Mouse (Mus musculus) embryonic facial prominence, embryonic 13.5 days (tissue): Measurements from ENCODE around the gene Epop. TPM values are rescaled to one million over a fixed set of nuclear protein-coding genes. Genes with fewer than 3 reads are reported as not detected.

Experiments
- ATAC-seq: fragments of 200-750 bp; cut with Nextera tagmentation; 2 replicates; pipeline ENCODE4 v1.8.0; 2017; ENCODE audit warnings: low read depth; ENCODE audit not compliant: insufficient number of reproducible peaks, insufficient read depth, low FRiP score, low TSS enrichment
- H3K27ac ChIP-seq: fragments of 300-500 bp; sonication (generic); 2 replicates; pipeline ENCODE4 v1.5.1; 2015; ENCODE audit warnings: moderate library complexity, mild to moderate bottlenecking, inconsistent platforms
- H3K27me3 ChIP-seq: fragments of 300-500 bp; sonication (generic); 2 replicates; pipeline ENCODE4 v1.6.1; 2015; ENCODE audit warnings: mild to moderate bottlenecking, inconsistent platforms
- H3K36me3 ChIP-seq: fragments of 300-500 bp; sonication (generic); 2 replicates; pipeline ENCODE4 v1.6.1; 2015; ENCODE audit warnings: mild to moderate bottlenecking, inconsistent platforms
- H3K4me1 ChIP-seq: fragments of 300-500 bp; sonication (generic); 2 replicates; pipeline ENCODE4 v1.6.1; 2015; ENCODE audit warnings: inconsistent platforms
- H3K4me2 ChIP-seq: fragments of 300-500 bp; sonication (generic); 2 replicates; pipeline ENCODE4 v1.6.1; 2015; ENCODE audit warnings: moderate library complexity, mild to moderate bottlenecking, inconsistent platforms
- H3K4me3 ChIP-seq: fragments of 300-500 bp; sonication (generic); 2 replicates; pipeline ENCODE4 v1.5.1; 2015; ENCODE audit warnings: mild to moderate bottlenecking, inconsistent platforms
- H3K9ac ChIP-seq: fragments of 300-500 bp; sonication (generic); 2 replicates; pipeline ENCODE4 v1.6.1; 2015; ENCODE audit warnings: mild to moderate bottlenecking, inconsistent platforms
- H3K9me3 ChIP-seq: fragments of 300-500 bp; sonication (generic); 2 replicates; pipeline ENCODE4 v1.6.1; 2016; ENCODE audit warnings: inconsistent platforms
- WGBS: fragments of 180-500 bp; shearing (Covaris S2); methylation state at CpG from one replicate; pipeline ENCODE4 v1.1.7; 2015; ENCODE audit warnings: mixed read lengths; 5-methylcytosine and 5-hydroxymethylcytosine counted together
- polyA plus RNA-seq: library from polyadenylated mRNA; unstranded; fragments of >200 nt; fragmentation: Nextera tagmentation; extraction: Ambion mirVana; gene quantifications from 2 replicates; pipeline ENCODE4 v1.2.1, GENCODE M21; 2015

Gene Epop
- polyA plus RNA-seq = 4.3 and 7.2 TPM in 2 replicates

DNA sequence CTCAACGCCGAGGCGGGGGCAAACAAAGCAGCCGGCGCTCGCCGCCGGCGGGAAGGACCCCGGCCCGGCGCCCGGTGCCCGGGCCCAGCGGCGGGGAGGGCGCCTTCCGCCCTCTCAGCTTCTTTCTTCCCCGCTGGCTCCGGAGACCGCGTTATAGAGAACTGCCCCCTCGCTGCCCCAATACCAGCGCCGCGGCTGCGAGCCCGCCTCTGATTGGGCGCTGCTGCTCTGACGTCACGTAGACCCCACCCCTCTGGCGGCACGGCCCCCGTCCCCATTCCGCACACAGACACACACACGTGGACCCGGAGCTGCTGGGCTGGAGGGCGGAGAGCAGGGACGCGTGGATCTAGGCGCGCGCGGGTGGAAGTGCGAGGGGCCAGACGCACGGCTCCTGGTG lies at the start of gene Epop:
Gene Epop, minus strand, starts transcription at position 127 of the 400 bp plus-strand sequence.
- Histone ChIP-seq H3K36me3 (no peaks in the 10 kb centered on the region), H3K4me2 (peak within 1 kb of the TSS; percentile 87), H3K27ac (no peak within 1 kb of the TSS), H3K27me3 (peaks cover 72% of the 10 kb centered on the region), H3K9me3 (no peaks in the 10 kb centered on the region), H3K4me1 (peaks cover 44% of the 10 kb centered on the region), H3K9ac (peak within 1 kb of the TSS; percentile 79), H3K4me3 (peak within 1 kb of the TSS; percentile 70)
- 1% methylated on average over 29 of the region's 47 CpGs for WGBS
- peak; percentile 85 for ATAC-seq

GRCm38 (mm10) chr11:97678301-97678700 lies 48.8 kb upstream of the Epop start:
- Histone ChIP-seq H3K4me1 (peaks cover 12% of the 10 kb centered on the region; the same call in 1 of the 2 replicates), H3K9me3 (no peaks in the 10 kb centered on the region), H3K4me3 (no peak overlapping the region), H3K9ac (no peak overlapping the region), H3K4me2 (no peak overlapping the region), H3K27me3 (no peaks in the 10 kb centered on the region), H3K36me3 (peaks cover 94% of the 10 kb centered on the region), H3K27ac (no peak overlapping the region)
- no peak for ATAC-seq
- WGBS = 80% methylated on average over 15 of the region's 15 CpGs

GRCm38 (mm10) chr11:97677842-97678241 lies 48.3 kb upstream of the Epop start:
- H3K9ac ChIP-seq = no peak overlapping the region
- no peak for ATAC-seq
- no peak overlapping the region for H3K27ac ChIP-seq
- H3K4me1 ChIP-seq = peaks cover 12% of the 10 kb centered on the region; the same call in 1 of the 2 replicates
- no peaks in the 10 kb centered on the region for H3K9me3 ChIP-seq
- H3K36me3 ChIP-seq = peaks cover 97% of the 10 kb centered on the region
- WGBS = 58% methylated on average over 8 of the region's 8 CpGs
- no peaks in the 10 kb centered on the region for H3K27me3 ChIP-seq
- H3K4me3 ChIP-seq = no peak overlapping the region
- H3K4me2 ChIP-seq = no peak overlapping the region

DNA sequence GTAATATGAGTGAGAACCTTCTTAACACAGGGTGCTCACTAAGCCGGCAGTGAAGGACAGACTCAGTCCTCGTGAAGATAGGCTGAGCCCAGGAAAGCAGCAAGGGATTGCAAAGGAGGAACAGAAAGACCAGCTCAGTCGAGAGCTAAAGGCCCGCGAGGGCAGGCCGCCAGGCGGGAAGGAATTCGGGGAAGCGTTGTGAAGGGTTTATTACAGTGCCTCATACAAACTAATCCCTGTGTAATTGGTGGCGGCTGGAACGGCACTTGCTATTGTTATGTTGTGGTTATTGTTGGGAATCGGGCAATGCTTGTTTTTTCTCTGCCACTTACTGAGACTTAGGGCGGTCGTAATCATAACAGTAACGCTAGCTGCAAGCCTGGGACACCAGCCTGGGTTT lies 47.9 kb upstream of the Epop start:
- WGBS = 42% methylated on average over 15 of the region's 15 CpGs
- ATAC-seq = no peak
- Histone ChIP-seq H3K27ac (no peak overlapping the region), H3K27me3 (no peaks in the 10 kb centered on the region), H3K9ac (no peak overlapping the region), H3K4me1 (peaks cover 12% of the 10 kb centered on the region; the same call in 1 of the 2 replicates), H3K4me3 (no peak overlapping the region), H3K36me3 (peaks cover 97% of the 10 kb centered on the region), H3K4me2 (no peak overlapping the region), H3K9me3 (no peaks in the 10 kb centered on the region)

DNA sequence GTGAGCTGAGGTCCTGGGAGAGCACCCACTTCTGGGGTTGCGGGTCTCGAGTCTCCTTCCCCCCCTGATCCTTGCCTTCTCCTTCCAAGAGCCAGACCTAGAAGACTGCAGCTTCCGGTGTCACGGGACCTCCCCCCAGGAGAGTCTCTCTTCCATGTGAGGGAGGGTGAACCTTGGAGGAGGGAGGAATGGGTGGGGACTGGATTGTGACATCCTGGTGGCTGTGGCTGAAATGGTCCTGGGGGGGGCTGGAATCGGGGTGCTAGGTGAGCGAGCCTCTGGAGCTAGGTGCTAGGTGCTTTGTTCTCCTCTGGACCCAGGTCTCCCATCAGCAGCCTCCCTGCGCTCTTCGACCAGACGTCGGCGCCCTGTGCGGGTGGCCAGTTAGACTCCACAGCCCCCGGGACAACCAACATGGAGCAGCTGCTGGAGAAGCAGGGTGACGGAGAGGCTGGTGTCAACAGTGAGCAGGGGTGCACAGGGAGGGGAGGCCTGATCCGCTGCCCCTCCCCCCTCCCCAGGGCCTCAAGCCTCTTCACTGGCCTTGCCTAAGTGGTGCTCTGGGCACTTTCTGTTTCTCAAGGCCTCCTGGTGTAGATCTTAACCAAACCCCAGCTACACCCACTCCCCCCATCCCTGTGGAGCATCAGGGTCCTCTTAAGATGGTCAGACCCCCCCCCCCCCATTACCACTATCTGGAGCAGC lies 46.7 kb upstream of the Epop start:
- no peak for ATAC-seq
- WGBS = 76% methylated on average over 15 of the region's 15 CpGs
- Histone ChIP-seq H3K9me3 (no peaks in the 10 kb centered on the region), H3K4me1 (peaks cover 13% of the 10 kb centered on the region), H3K27ac (no peak overlapping the region), H3K9ac (no peak overlapping the region), H3K27me3 (no peaks in the 10 kb centered on the region), H3K4me2 (no peak overlapping the region), H3K36me3 (peaks cover 97% of the 10 kb centered on the region), H3K4me3 (no peak overlapping the region)

DNA sequence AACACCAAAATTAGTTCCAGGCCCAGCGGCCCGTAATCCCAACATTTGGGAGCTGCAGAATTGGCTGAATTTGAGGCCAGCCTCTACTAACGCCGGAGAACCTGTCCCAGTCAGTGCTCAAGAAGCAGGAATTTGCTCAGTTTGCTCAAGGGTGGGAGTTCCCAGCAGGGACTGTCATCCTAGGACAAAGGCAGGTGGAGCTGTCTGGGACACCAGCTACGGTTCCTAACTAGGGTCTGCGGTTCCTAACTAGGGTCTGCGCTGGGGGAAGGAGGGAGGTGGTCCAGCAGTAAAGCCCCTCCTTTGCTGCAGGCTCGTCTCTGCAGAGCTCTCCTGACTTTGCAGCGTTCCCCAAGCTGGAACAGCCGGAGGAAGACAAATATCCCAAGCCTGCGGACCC lies 43.6 kb upstream of the Epop start:
- Histone ChIP-seq H3K9me3 (no peaks in the 10 kb centered on the region), H3K27ac (no peak overlapping the region), H3K9ac (no peak overlapping the region), H3K4me2 (no peak overlapping the region), H3K36me3 (peaks cover 100% of the 10 kb centered on the region), H3K4me3 (no peak overlapping the region), H3K27me3 (no peaks in the 10 kb centered on the region), H3K4me1 (peaks cover 41% of the 10 kb centered on the region)
- 82% methylated on average over 11 of the region's 11 CpGs for WGBS
- no peak for ATAC-seq

DNA sequence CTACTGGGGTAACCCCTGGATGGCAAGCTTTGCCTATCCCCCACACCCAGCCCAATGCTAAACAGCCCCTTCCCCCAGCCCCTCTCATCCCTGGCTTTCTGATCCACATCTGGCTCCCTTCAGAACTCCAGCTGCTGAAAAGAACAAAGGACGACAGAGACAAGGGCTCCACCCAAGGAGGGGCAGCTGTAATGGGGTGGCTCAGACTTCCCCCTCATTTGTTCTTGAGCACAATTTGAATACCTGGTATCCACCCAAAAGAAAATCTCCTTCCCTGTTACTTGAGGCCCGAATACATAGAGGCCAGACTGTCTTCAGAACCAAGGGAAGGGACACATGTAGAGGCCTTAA lies 41.6 kb upstream of the Epop start:
- no peaks in the 10 kb centered on the region for H3K27me3 ChIP-seq
- ATAC-seq = no peak
- peaks cover 29% of the 10 kb centered on the region for H3K4me1 ChIP-seq
- 0 out of 2 replicates have a peak overlapping the region, but pooled peaks have one; percentile 36 for H3K9ac ChIP-seq
- H3K4me3 ChIP-seq = no peak overlapping the region
- WGBS = 34% methylated on average over 2 of the region's 2 CpGs
- peaks cover 99% of the 10 kb centered on the region for H3K36me3 ChIP-seq
- no peaks in the 10 kb centered on the region for H3K9me3 ChIP-seq
- H3K4me2 ChIP-seq = no peak overlapping the region
- H3K27ac ChIP-seq = peak overlapping the region; percentile 66

- H3K4me3 ChIP-seq = no peak overlapping the region
- H3K9me3 ChIP-seq = no peaks in the 10 kb centered on the region
- ATAC-seq = no peak
- 0 out of 2 replicates have a peak overlapping the region, but pooled peaks have one; percentile 36 for H3K9ac ChIP-seq
- H3K4me1 ChIP-seq = peaks cover 29% of the 10 kb centered on the region
- H3K4me2 ChIP-seq = no peak overlapping the region
- H3K27me3 ChIP-seq = no peaks in the 10 kb centered on the region
- H3K36me3 ChIP-seq = peaks cover 99% of the 10 kb centered on the region
- 56% methylated on average over 13 of the region's 13 CpGs for WGBS
- peak overlapping the region; percentile 66 for H3K27ac ChIP-seq
Observed at GRCm38 (mm10) chr11:97670234-97671176, 41.0 kb upstream of the Epop start.

DNA sequence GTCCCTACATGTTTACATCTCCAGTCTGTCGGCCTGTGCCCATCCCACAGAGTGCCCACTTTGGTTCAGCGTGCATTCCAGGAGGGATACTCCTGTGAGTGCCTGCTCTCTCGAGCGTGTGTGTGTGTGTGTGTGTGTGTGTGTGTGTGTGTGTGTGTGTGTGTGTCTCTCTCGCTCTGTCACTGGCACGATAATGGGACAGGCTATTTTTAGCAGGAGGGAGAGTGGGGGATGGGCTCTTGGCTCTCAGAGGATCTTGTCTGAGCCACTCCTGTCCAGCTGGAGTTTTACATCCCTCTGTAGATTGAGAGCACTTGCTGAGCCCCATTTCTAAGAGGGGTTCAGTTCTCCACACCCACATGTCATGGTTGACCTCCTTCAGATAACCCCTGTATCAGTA lies 40.3 kb upstream of the Epop start:
- H3K4me1 ChIP-seq = peaks cover 36% of the 10 kb centered on the region
- 21% methylated on average over 6 of the region's 6 CpGs for WGBS
- peaks cover 96% of the 10 kb centered on the region for H3K36me3 ChIP-seq
- no peak overlapping the region for H3K4me2 ChIP-seq
- H3K27me3 ChIP-seq = no peaks in the 10 kb centered on the region
- H3K4me3 ChIP-seq = no peak overlapping the region
- H3K27ac ChIP-seq = peak overlapping the region; percentile 48
- H3K9me3 ChIP-seq = no peaks in the 10 kb centered on the region
- H3K9ac ChIP-seq = peak overlapping the region; percentile 37; the same call in 1 of the 2 replicates
- ATAC-seq = no peak

GRCm38 (mm10) chr11:97669268-97669667 lies 39.8 kb upstream of the Epop start:
- Histone ChIP-seq H3K9ac (peak overlapping the region; percentile 37; the same call in 1 of the 2 replicates), H3K36me3 (peaks cover 90% of the 10 kb centered on the region)

DNA sequence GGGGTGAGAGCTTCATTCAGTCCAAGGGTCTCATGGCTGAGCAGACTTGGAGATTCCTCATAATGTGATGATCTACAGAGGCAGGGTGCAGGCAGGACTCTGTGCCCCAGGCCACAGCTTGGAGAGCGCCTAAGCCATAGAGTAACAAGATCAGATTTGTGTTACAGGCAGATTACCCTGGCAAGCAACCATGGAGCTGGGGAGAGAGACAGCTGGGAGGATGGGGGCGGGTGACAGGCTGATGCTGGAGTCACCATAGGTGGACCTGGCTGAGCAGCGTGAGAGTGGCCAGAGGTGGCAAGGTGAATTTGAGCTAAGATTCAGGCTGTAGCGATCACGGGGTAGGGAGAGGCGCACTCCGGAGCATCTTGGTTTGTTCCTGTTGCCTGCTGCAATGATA lies 38.7 kb upstream of the Epop start:
- no peak overlapping the region for H3K9ac ChIP-seq
- H3K4me3 ChIP-seq = no peak overlapping the region
- no peak for ATAC-seq
- 88% methylated on average over 7 of the region's 7 CpGs for WGBS
- H3K27me3 ChIP-seq = no peaks in the 10 kb centered on the region
- no peak overlapping the region for H3K4me2 ChIP-seq
- no peak overlapping the region for H3K27ac ChIP-seq
- H3K36me3 ChIP-seq = peaks cover 79% of the 10 kb centered on the region
- no peaks in the 10 kb centered on the region for H3K9me3 ChIP-seq
- H3K4me1 ChIP-seq = peaks cover 43% of the 10 kb centered on the region

More at GRCm38 (mm10) chr11:97669268-97669667, 39.8 kb upstream of the Epop start:
- WGBS = 51% methylated on average over 15 of the region's 15 CpGs
- peak overlapping the region; percentile 22; the same call in 1 of the 2 replicates for H3K27ac ChIP-seq
- no peak overlapping the region for H3K4me2 ChIP-seq
- H3K4me3 ChIP-seq = no peak overlapping the region
- ATAC-seq = no peak
- no peaks in the 10 kb centered on the region for H3K9me3 ChIP-seq
- H3K4me1 ChIP-seq = peaks cover 41% of the 10 kb centered on the region
- no peaks in the 10 kb centered on the region for H3K27me3 ChIP-seq
